Mouse (Mus musculus): ENCODE measurements around the gene Gab2.

The Gab2 gene

GRCm38 (mm10) chr7:97081242-97081958 is at the start of gene Gab2:
Gab2 (plus strand) TSS chr7:97081586.
- in situ Hi-C loops (cut with MseI, MboI), result loop anchor here in 1 of 2 experiments (10.0 kb wide), 1 partner anchor 213 kb away; no protein-coding TSS in a partner anchor

- in situ Hi-C loops (cut with MseI, MboI), result no loop called here
These were observed 49.0 kb upstream of the Gab2 start for GRCm38 (mm10) chr7:97032412-97032811.

- in situ Hi-C loops (cut with MseI, MboI), result no loop called here
These were observed 41.7 kb upstream of the Gab2 start for GRCm38 (mm10) chr7:97039641-97040040.

DNA sequence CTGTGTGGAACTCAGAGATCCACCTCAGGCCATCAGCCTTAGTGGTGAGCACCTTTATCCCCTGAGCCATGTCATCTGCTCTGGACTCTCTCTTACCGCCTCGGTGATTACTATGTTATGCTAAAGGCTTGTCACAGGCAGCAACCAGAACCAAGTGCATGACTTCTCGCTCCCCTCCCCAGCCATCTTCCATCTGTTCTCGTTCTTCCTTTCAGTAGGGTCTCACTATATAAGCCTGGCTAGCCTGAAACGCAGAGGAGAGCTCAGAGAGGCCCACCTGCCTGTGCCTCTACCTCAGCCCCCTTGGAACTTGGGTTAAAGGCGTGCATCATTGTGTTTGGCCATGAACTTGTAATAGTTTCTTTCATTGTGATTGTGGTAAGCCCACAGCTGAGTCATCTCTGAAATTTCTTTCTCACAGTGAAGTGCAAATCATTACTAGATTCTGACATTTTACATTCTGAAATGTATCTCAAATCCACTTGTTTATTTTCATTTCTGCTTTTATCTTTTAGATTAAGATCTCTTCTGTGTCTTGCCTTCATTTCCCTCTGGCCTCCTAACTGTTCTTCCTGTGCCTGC is 39.4 kb upstream of the Gab2 start:
- in situ Hi-C loops (cut with MseI, MboI), result no loop called here

DNA sequence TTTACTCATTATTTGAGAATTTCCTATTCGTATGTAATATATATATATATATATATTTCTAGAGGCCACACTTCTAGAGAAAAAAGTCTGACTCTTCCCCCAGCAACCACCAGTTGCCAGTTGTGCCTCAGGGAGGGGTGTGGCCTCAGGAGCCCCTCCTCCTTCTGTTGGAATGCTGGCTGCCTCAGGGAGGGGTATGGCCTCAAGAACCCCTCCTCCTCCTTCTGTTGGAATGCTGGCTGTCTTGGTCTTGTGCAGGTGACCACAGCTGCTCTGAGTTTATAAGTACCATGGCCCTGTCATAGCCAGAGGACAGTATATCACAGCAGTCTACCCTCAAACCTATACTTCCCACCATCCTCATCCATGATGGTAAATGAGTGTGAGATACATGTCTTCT is 38.4 kb upstream of the Gab2 start:
- in situ Hi-C loops (cut with MseI, MboI), result no loop called here

- in situ Hi-C loops (cut with MseI, MboI), result no loop called here
These were observed 20.4 kb upstream of the Gab2 start for GRCm38 (mm10) chr7:97060966-97061365.

GRCm38 (mm10) chr7:97071512-97071911 is 9.9 kb upstream of the Gab2 start:
- in situ Hi-C loops (cut with MseI, MboI), result no loop called here

GRCm38 (mm10) chr7:97072061-97072460 is 9.3 kb upstream of the Gab2 start:
- in situ Hi-C loops (cut with MseI, MboI), result no loop called here

GRCm38 (mm10) chr7:97074974-97075373 is 6.4 kb upstream of the Gab2 start:
- in situ Hi-C loops (cut with MseI, MboI), result no loop called here

GRCm38 (mm10) chr7:97076977-97077376 is 4.4 kb upstream of the Gab2 start:
- in situ Hi-C loops (cut with MseI, MboI), result no loop called here

DNA sequence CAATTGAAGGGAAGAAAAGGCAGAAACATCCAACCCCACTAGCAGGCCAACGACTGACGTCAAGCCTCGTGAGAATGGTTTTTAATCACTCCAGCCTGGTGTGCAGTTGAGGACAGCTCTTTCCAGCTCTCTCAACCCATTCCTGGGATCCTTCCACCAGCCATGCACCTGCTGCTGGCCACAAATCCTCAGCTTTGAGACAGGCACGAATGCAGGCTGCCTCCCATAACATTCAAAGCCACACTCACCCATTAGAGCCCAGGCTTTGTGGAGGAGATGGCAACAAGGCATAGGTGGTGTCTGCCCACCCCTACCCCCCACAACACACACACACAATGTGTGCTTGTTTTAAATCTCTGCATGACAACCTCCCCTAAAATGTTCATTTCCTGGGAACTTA is 2.7 kb upstream of the Gab2 start:
- in situ Hi-C loops (cut with MseI, MboI), result no loop called here

DNA sequence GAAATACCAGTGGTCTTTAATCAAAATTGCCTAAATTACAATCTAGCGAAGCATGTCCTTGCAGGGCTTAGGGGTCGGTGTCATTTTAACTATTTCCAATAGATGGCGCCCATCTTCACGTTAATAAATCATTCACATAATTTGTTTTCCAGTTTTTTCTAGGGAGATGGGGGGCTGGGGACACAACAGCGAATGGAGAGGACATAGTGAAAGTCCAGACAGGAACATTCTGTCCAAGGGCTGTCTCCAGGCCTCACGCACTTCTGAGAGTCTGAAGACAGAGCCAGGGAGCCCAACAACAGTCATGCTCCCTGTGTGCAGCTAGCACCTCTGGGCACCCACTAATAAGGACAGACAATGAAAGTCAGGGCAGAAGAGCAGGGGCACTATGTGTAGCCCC is 2.2 kb upstream of the Gab2 start:
- in situ Hi-C loops (cut with MseI, MboI), result no loop called here

DNA sequence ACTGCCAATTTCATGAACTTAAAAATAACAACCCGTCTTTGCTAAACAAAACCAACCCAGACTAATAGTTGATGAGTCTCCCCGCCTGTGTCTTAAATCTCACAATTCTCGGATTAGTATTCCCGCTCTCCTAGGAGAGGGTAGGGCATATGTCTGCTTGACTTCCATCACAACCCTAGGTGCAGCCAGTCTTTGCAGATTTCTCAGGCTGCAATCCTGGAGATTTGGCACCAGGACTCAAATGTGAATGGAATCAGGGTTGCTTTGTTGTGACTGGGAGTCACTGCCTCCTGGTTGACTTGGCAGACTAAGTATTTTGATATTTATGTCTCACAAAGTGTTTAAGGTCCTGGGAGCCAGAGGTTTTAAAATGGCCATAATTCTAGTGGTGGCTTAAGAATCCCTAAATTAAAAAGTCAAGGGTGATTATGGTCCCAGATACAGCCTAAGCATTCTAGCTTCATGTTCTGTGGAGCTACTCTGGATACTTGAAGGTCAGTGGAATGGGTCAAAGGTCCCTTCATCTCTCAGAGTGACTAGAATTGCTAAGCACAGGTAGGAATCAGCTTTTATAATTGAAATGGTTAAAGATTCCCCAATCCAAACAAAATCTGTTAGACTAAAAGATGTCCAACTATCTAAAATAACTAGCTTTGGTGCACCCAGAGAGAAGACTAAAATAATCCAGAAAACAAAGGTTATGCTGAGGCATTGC is 1.6 kb upstream of the Gab2 start:
- in situ Hi-C loops (cut with MseI, MboI), result loop anchor here in 1 of 2 experiments (10.0 kb wide), 1 partner anchor 215 kb away; no protein-coding TSS in a partner anchor

- in situ Hi-C loops (cut with MseI, MboI), result loop anchor here in 1 of 2 experiments (10.0 kb wide), 1 partner anchor 214 kb away; no protein-coding TSS in a partner anchor
These were observed 655 bp upstream of the Gab2 start for GRCm38 (mm10) chr7:97080621-97081241.

DNA sequence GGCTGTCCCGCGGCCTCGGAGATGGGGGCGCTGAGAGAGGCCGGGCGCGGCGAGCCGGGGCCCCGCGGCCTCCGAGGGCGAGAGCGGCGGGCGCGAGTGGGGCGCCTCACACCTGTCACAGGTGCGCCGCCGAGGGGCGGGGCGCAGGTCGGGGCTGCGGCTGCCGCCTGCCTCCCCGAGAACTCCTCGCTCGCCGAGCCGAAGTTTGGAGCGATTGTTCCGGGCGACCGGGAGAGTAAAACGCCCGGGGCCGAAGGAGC is 503 bp downstream of the Gab2 start:
- in situ Hi-C loops (cut with MseI, MboI), result loop anchor here in 1 of 2 experiments (10.0 kb wide), 1 partner anchor 213 kb away; no protein-coding TSS in a partner anchor

DNA sequence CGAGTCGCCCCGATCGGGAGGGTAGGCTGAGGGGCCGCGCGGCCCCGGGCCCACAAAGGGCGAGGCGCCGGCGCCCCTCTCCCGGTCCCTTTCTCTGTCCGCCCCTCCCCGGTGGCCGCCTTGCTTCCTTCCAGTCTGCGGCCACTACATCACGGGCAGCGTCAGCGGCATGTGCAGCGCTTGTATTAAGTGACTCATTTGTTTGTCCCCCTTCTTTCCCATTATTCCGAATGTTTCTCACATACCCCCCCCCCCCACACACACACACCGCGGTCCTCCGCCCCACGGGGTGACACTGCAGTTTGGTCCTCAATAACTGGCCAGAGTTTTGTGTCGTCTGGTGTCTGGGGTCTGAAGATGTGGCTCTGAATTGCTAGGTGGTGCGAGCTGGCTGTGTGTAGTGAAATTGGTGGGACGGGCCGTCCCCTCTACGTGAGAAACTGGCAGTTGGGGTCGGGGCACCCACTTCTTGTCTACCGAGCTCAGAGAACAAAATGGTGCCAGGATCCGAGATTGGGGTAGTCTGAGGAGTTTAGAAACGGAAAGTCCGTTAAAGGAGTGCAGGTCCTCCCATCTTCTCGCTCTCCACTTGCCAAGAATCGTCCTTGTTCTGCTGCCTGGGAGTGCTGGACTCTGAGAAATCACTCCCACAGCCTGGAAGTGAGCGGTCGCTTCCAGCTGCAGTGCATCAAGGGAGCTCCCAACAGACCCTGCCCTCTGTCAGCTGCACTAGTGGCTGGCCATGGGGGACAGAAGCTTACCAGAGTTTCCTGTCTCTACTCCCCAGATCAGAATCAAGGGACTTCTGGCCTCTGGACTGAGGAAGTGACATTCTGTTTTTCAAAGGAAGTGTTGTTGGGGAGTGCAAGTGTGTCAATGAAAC is 1.1 kb downstream of the Gab2 start:
- in situ Hi-C loops (cut with MseI, MboI), result loop anchor here in 1 of 2 experiments (10.0 kb wide), 1 partner anchor 212 kb away; no protein-coding TSS in a partner anchor

DNA sequence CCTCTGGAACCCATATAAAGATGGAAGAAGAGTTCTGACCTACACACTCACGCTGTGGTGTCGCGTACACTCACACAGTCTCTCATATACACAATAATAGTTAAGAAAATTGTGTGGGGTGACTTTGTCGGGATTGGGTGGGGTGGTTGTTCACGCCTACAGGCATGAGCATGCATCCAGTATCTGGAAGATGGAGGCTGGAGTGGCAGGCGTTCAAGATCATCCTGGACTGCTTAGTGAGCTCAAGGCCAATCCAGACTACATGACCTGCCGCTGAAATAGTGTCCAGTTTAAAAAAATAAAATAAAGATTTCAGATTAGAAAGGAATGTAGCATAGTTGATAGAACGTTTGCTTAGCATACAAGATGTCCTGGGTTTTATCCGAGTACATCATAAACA is 2.2 kb downstream of the Gab2 start:
- in situ Hi-C loops (cut with MseI, MboI), result loop anchor here in 1 of 2 experiments (10.0 kb wide), 1 partner anchor 211 kb away; no protein-coding TSS in a partner anchor

DNA sequence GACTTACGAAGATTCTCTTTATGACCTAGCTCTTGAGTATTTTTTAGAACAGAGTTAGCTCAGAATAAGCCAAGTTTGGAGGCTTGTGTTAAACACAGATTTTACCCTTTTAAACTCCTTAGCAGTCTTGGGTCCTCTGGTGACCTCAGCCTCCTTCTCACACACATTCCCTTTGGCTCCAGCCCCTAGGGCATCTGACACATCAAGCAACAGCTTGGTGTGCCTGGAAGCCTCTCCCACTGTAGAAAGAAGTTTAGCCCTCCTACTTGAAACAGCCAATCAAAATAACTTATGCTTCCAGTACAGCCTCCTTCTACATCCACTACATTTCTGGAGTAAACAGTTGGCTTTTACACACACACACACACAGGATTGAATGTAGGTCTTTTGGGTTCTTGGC is 2.8 kb downstream of the Gab2 start:
- in situ Hi-C loops (cut with MseI, MboI), result loop anchor here in 1 of 2 experiments (10.0 kb wide), 1 partner anchor 211 kb away; no protein-coding TSS in a partner anchor

DNA sequence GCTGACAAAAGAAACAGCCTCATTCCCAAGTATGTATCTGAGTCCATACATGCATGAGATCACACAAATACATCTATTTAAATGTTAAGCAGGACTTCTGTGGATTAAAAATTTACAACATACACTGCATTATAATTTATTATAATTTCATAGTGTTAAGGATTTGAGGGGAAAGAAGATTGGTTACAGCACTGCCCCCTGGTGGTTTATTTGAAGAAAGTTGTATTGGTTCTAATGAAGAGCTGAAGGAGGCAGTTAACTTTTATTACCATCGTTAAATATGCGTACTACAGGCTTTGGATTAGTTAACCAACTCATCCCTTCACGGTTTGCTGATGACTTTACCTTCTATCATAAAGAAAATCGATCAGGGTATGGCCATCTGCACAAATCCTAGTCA is 3.9 kb downstream of the Gab2 start:
- in situ Hi-C loops (cut with MseI, MboI), result loop anchor here (5.0 to 10.0 kb wide), 2 partner anchors 113 to 210 kb away; no protein-coding TSS in a partner anchor

GRCm38 (mm10) chr7:97094241-97094640 is 12.9 kb downstream of the Gab2 start:
- in situ Hi-C loops (cut with MseI, MboI), result no loop called here

- in situ Hi-C loops (cut with MseI, MboI), result no loop called here
These were observed 26.7 kb downstream of the Gab2 start for GRCm38 (mm10) chr7:97108119-97108518.

Data from mouse trophoblast stem cell (cell line).